ENCODE assay signal across 9 mouse cellular contexts in genomic region chr1:162813836-162814156, GRCm38 (mm10). TPM values are rescaled to one million over a fixed set of nuclear protein-coding genes. Genes with fewer than 3 reads are reported as not detected.
DNase-seq lines count a peak whose midpoint lies in the region; ATAC-seq and TF ChIP-seq lines count a peak whose summit lies in the region.
"Had no signal": no experiment of that assay in that cellular context is flagged by ENCODE, and none has a peak within 500 bp of the region (broad histone marks: within the 10 kb centered on the region; RNA-seq: fewer than 3 reads in every experiment).

TSS of gene Fmo4 (minus strand) at chr1:162813972.

- no peaks in the 10 kb centered on the region for H3K36me3 ChIP-seq in midbrain, embryonic 11.5 days (ENCODE audit: control insufficient read depth, insufficient read depth, low read length)
- H3K36me3 ChIP-seq in midbrain, embryonic 15.5 days (replicated peaks), result no peaks in the 10 kb centered on the region
- H3K36me3 ChIP-seq in kidney, embryonic 15.5 days, result no peaks in the 10 kb centered on the region
- H3K36me3 ChIP-seq in lung, postnatal 0 days (ENCODE audit: insufficient read depth, low read length), result no peaks in the 10 kb centered on the region
- H3K36me3 ChIP-seq: stomach, embryonic 15.5 days had no signal

- DNase-seq in midbrain, embryonic 11.5 days (ENCODE audit: low spot score, missing footprints), result peak; percentile 83
- peak; percentile 65 for DNase-seq in adrenal gland, postnatal 14 days
- DNase-seq in heart, adult 8-10 months (ENCODE audit: low spot score), result peak; percentile 54
- peak; percentile 83 for DNase-seq in lung, postnatal 0 days (ENCODE audit: low spot score)
- peak; percentile 25 for DNase-seq in urinary bladder, postnatal 25 days (ENCODE audit: low spot score)
- DNase-seq in c-Kit-positive CD71-positive TER-119-positive erythroid progenitor cells, embryonic 14.5 days (ENCODE audit: low spot score), result no peak

- H3K4me3 ChIP-seq in midbrain, embryonic 11.5 days (ENCODE audit: low read depth, low read length), result no peak within 1 kb of the TSS
- H3K4me3 ChIP-seq in midbrain, embryonic 15.5 days, result no peak within 1 kb of the TSS
- H3K4me3 ChIP-seq in kidney, embryonic 15.5 days (replicated peaks), result no peak within 1 kb of the TSS
- no peak within 1 kb of the TSS for H3K4me3 ChIP-seq in lung, postnatal 0 days (ENCODE audit: low read depth, low read length)
- H3K4me3 ChIP-seq: stomach, embryonic 15.5 days had no signal

- no peak within 1 kb of the TSS for H3K4me2 ChIP-seq in midbrain, embryonic 11.5 days
- H3K4me2 ChIP-seq in midbrain, embryonic 15.5 days, result no peak within 1 kb of the TSS
- H3K4me2 ChIP-seq in kidney, embryonic 15.5 days, result 0 out of 2 replicates have a peak within 1 kb of the TSS, but pooled peaks have one; percentile 4
- peak within 1 kb of the TSS; percentile 38 for H3K4me2 ChIP-seq in lung, postnatal 0 days (replicated peaks; ENCODE audit: low read depth, low read length)
- H3K4me2 ChIP-seq: stomach, embryonic 15.5 days had no signal

- TF ChIP-seq EP300 in lung, postnatal 0 days (IDR thresholded peaks at IDR 0.05), result no peak

- TF ChIP-seq CTCF in lung, postnatal 0 days (IDR thresholded peaks at IDR 0.05), result peak; percentile 67

- ATAC-seq in midbrain, embryonic 11.5 days (ENCODE audit: low FRiP score), result no peak
- no peak for ATAC-seq in midbrain, embryonic 15.5 days (replicated peaks)
- no peak for ATAC-seq in kidney, embryonic 15.5 days (replicated peaks; ENCODE audit: low FRiP score)
- peak; percentile 69 for ATAC-seq in lung, postnatal 0 days

- no peaks in the 10 kb centered on the region for H3K4me1 ChIP-seq in midbrain, embryonic 11.5 days (ENCODE audit: control insufficient read depth, insufficient read depth, low read length)
- H3K4me1 ChIP-seq in midbrain, embryonic 15.5 days, result no peaks in the 10 kb centered on the region
- 0 out of 2 replicates have a peak, but pooled peaks cover 4% of the 10 kb centered on the region for H3K4me1 ChIP-seq in kidney, embryonic 15.5 days
- H3K4me1 ChIP-seq in lung, postnatal 0 days (ENCODE audit: insufficient read depth, low read depth, low read length), result no peaks in the 10 kb centered on the region
- H3K4me1 ChIP-seq: stomach, embryonic 15.5 days had no signal

- no peak within 1 kb of the TSS for H3K9ac ChIP-seq in midbrain, embryonic 11.5 days (ENCODE audit: low read length)
- H3K9ac ChIP-seq in midbrain, embryonic 15.5 days, result no peak within 1 kb of the TSS
- H3K9ac ChIP-seq in kidney, embryonic 15.5 days, result no peak within 1 kb of the TSS
- H3K9ac ChIP-seq in lung, postnatal 0 days (replicated peaks; ENCODE audit: low read depth), result no peak within 1 kb of the TSS
- H3K9ac ChIP-seq: stomach, embryonic 15.5 days had no signal

- no peaks in the 10 kb centered on the region for H3K27me3 ChIP-seq in midbrain, embryonic 11.5 days (ENCODE audit: control insufficient read depth, insufficient read depth, low read length)
- H3K27me3 ChIP-seq in midbrain, embryonic 15.5 days (replicated peaks), result no peaks in the 10 kb centered on the region
- no peaks in the 10 kb centered on the region for H3K27me3 ChIP-seq in kidney, embryonic 15.5 days
- H3K27me3 ChIP-seq in lung, postnatal 0 days (replicated peaks; ENCODE audit: insufficient read depth, low read length), result no peaks in the 10 kb centered on the region
- H3K27me3 ChIP-seq: stomach, embryonic 15.5 days had no signal

- 45% methylated on average over 8 of the region's 8 CpGs for WGBS in midbrain, embryonic 11.5 days
- 51% methylated on average over 8 of the region's 8 CpGs for WGBS in midbrain, embryonic 15.5 days
- 49% methylated on average over 8 of the region's 8 CpGs for WGBS in kidney, embryonic 15.5 days
- WGBS in lung, postnatal 0 days, result 36% methylated on average over 8 of the region's 8 CpGs

- no peaks in the 10 kb centered on the region for H3K9me3 ChIP-seq in midbrain, embryonic 11.5 days (ENCODE audit: control insufficient read depth, low read length)
- no peaks in the 10 kb centered on the region for H3K9me3 ChIP-seq in midbrain, embryonic 15.5 days
- no peaks in the 10 kb centered on the region for H3K9me3 ChIP-seq in kidney, embryonic 15.5 days (replicated peaks)
- no peaks in the 10 kb centered on the region for H3K9me3 ChIP-seq in lung, postnatal 0 days (ENCODE audit: low read length)
- H3K9me3 ChIP-seq: stomach, embryonic 15.5 days had no signal

- no peak within 1 kb of the TSS for H3K27ac ChIP-seq in midbrain, embryonic 11.5 days (ENCODE audit: low read depth, low read length)
- no peak within 1 kb of the TSS for H3K27ac ChIP-seq in midbrain, embryonic 15.5 days
- peak within 1 kb of the TSS; percentile 84 for H3K27ac ChIP-seq in kidney, embryonic 15.5 days
- H3K27ac ChIP-seq in lung, postnatal 0 days (ENCODE audit: low read length), result no peak within 1 kb of the TSS
- H3K27ac ChIP-seq: stomach, embryonic 15.5 days had no signal

RNA-seq across cellular contexts. Expression of gene Fmo4, which starts in this region (rescaled TPM):
- 0.85 and 0.86 TPM in 2 replicates for polyA plus RNA-seq in midbrain, embryonic 11.5 days (2014; fragmentation: Nextera tagmentation; extraction: Ambion mirVana)
- 0.19 and 0.27 TPM in 2 replicates for polyA plus RNA-seq in midbrain, embryonic 15.5 days (2015; fragmentation: Nextera tagmentation; extraction: Ambion mirVana)
- 0.86 and 3.1 TPM in 2 replicates for total RNA-seq in adrenal gland, postnatal 14 days (2021)
- not detected for total RNA-seq in heart, adult 8-10 months (2022)
- polyA plus RNA-seq in kidney, embryonic 15.5 days (2015; fragmentation: Nextera tagmentation; extraction: Ambion mirVana), result 0.91 and 1.5 TPM in 2 replicates
- 1.6 and 2.5 TPM in 2 replicates for polyA plus RNA-seq in lung, postnatal 0 days (2015; fragmentation: Nextera tagmentation; extraction: Ambion mirVana)

Comparison
In these comparisons a context has a peak if more than half of its experiments do, and no peak if none do; other contexts are left out.
1. Peak in DNase-seq in midbrain, embryonic 11.5 days; RNA of the gene not detected or under 1 TPM.
2. Peak in DNase-seq in heart, adult 8-10 months; RNA of the gene not detected or under 1 TPM.
3. H3K4me2 ChIP-seq: peak in kidney, embryonic 15.5 days (single experiment) and lung, postnatal 0 days (single experiment); none in midbrain, embryonic 11.5 days (single experiment) and midbrain, embryonic 15.5 days (single experiment).